Mouse (Mus musculus): Measurements from ENCODE around the gene Pbxip1.

- TF ChIP-seq CTCF (IDR thresholded peaks at IDR 0.05; ENCODE audit: low read depth, low read length) (no peak), POLR2A (IDR thresholded peaks at IDR 0.05; ENCODE audit: borderline replicate concordance, low read depth, low read length) (no peak)
Observed at GRCm38 (mm10) chr3:89492701-89493151, 56.2 kb downstream of the Pbxip1 start.

All from bone marrow macrophage, adult 2 months (primary cell).